Mouse (Mus musculus): ENCODE data around the gene Vangl2. TPM values are rescaled to one million over a fixed set of nuclear protein-coding genes. Genes with fewer than 3 reads are reported as not detected.

Gene Vangl2
- 40.6 and 41.7 TPM in 2 replicates for polyA plus RNA-seq (2016; fragmentation: Nextera tagmentation; extraction: Ambion mirVana)

GRCm38 (mm10) chr1:172028394-172029275 is at the start of gene Vangl2:
Gene Vangl2, minus strand, starts transcription at chr1:172028444.
- WGBS: 52% methylated on average over 21 of the region's 21 CpGs
- DNase-seq (ENCODE audit: extremely low spot score, low spot score): no peak
- Histone ChIP-seq H3K4me1 (peaks cover 55% of the 10 kb centered on the region), H3K27me3 (ENCODE audit: poor library complexity, severe bottlenecking) (no peaks in the 10 kb centered on the region), H3K9me3 (no peaks in the 10 kb centered on the region), H3K36me3 (replicated peaks) (peaks cover 5% of the 10 kb centered on the region), H3K4me3 (peak within 1 kb of the TSS; percentile 94), H3K27ac (peak within 1 kb of the TSS; percentile 100)

- no peaks in the 10 kb centered on the region for H3K9me3 ChIP-seq
- 81% methylated on average over 5 of the region's 5 CpGs for WGBS
- no peak overlapping the region for H3K4me3 ChIP-seq
- no peak for DNase-seq (ENCODE audit: extremely low spot score, low spot score)
- peaks cover 76% of the 10 kb centered on the region for H3K36me3 ChIP-seq (replicated peaks)
- no peak overlapping the region for H3K27ac ChIP-seq
- H3K27me3 ChIP-seq (ENCODE audit: poor library complexity, severe bottlenecking): no peaks in the 10 kb centered on the region
- H3K4me1 ChIP-seq: peaks cover 11% of the 10 kb centered on the region
These were observed 49.7 kb upstream of the Vangl2 start for GRCm38 (mm10) chr1:172077981-172078380.

- WGBS: 96% methylated on average over 7 of the region's 7 CpGs
- DNase-seq (ENCODE audit: extremely low spot score, low spot score): no peak
These were observed 44.4 kb upstream of the Vangl2 start for GRCm38 (mm10) chr1:172072604-172073003.

GRCm38 (mm10) chr1:172071556-172071955 is 43.3 kb upstream of the Vangl2 start:
- H3K27ac ChIP-seq: no peak overlapping the region
- H3K36me3 ChIP-seq (replicated peaks): peaks cover 100% of the 10 kb centered on the region
- DNase-seq (ENCODE audit: extremely low spot score, low spot score): no peak
- H3K4me1 ChIP-seq: no peaks in the 10 kb centered on the region
- H3K27me3 ChIP-seq (ENCODE audit: poor library complexity, severe bottlenecking): no peaks in the 10 kb centered on the region
- WGBS: 88% methylated on average over 4 of the region's 4 CpGs
- no peaks in the 10 kb centered on the region for H3K9me3 ChIP-seq
- no peak overlapping the region for H3K4me3 ChIP-seq

More at GRCm38 (mm10) chr1:172072604-172073003, 44.4 kb upstream of the Vangl2 start:
- Histone ChIP-seq H3K9me3 (no peaks in the 10 kb centered on the region), H3K36me3 (replicated peaks) (peaks cover 100% of the 10 kb centered on the region), H3K4me1 (no peaks in the 10 kb centered on the region), H3K27ac (no peak overlapping the region), H3K27me3 (ENCODE audit: poor library complexity, severe bottlenecking) (no peaks in the 10 kb centered on the region), H3K4me3 (no peak overlapping the region)

- Histone ChIP-seq H3K4me3 (no peak overlapping the region), H3K27me3 (ENCODE audit: poor library complexity, severe bottlenecking) (no peaks in the 10 kb centered on the region), H3K36me3 (replicated peaks) (peaks cover 100% of the 10 kb centered on the region), H3K9me3 (no peaks in the 10 kb centered on the region), H3K4me1 (no peaks in the 10 kb centered on the region), H3K27ac (no peak overlapping the region)
- DNase-seq (ENCODE audit: extremely low spot score, low spot score): no peak
- WGBS: 77% methylated on average over 6 of the region's 6 CpGs
These were observed 42.0 kb upstream of the Vangl2 start for GRCm38 (mm10) chr1:172070227-172070626.

GRCm38 (mm10) chr1:172064613-172065141 is 36.4 kb upstream of the Vangl2 start:
- Histone ChIP-seq H3K36me3 (replicated peaks) (peaks cover 62% of the 10 kb centered on the region), H3K4me3 (no peak overlapping the region), H3K27me3 (ENCODE audit: poor library complexity, severe bottlenecking) (no peaks in the 10 kb centered on the region), H3K4me1 (peaks cover 20% of the 10 kb centered on the region), H3K9me3 (no peaks in the 10 kb centered on the region), H3K27ac (peak overlapping the region; percentile 20)
- WGBS: 83% methylated on average over 13 of the region's 13 CpGs
- no peak for DNase-seq (ENCODE audit: extremely low spot score, low spot score)

GRCm38 (mm10) chr1:172063291-172064023 is 35.2 kb upstream of the Vangl2 start:
- Histone ChIP-seq H3K27ac (no peak overlapping the region), H3K9me3 (no peaks in the 10 kb centered on the region), H3K27me3 (ENCODE audit: poor library complexity, severe bottlenecking) (peaks cover 5% of the 10 kb centered on the region; the same call in 1 of the 2 replicates), H3K4me3 (no peak overlapping the region), H3K36me3 (replicated peaks) (peaks cover 49% of the 10 kb centered on the region), H3K4me1 (peaks cover 24% of the 10 kb centered on the region)
- no peak for DNase-seq (ENCODE audit: extremely low spot score, low spot score)
- WGBS: 66% methylated on average over 4 of the region's 4 CpGs

GRCm38 (mm10) chr1:172062101-172062500 is 33.9 kb upstream of the Vangl2 start:
- H3K27me3 ChIP-seq (ENCODE audit: poor library complexity, severe bottlenecking): peaks cover 15% of the 10 kb centered on the region; the same call in 1 of the 2 replicates
- no peaks in the 10 kb centered on the region for H3K9me3 ChIP-seq
- H3K4me3 ChIP-seq: no peak overlapping the region
- H3K36me3 ChIP-seq (replicated peaks): peaks cover 36% of the 10 kb centered on the region
- DNase-seq (ENCODE audit: extremely low spot score, low spot score): no peak
- H3K27ac ChIP-seq: peak overlapping the region; percentile 79; the same call in 1 of the 2 replicates
- 81% methylated on average over 2 of the region's 2 CpGs for WGBS
- peaks cover 36% of the 10 kb centered on the region for H3K4me1 ChIP-seq

GRCm38 (mm10) chr1:172061217-172061616 is 33.0 kb upstream of the Vangl2 start:
- no peak overlapping the region for H3K4me3 ChIP-seq
- H3K27me3 ChIP-seq (ENCODE audit: poor library complexity, severe bottlenecking): peaks cover 24% of the 10 kb centered on the region
- no peaks in the 10 kb centered on the region for H3K9me3 ChIP-seq
- H3K27ac ChIP-seq: peak overlapping the region; percentile 79
- H3K36me3 ChIP-seq (replicated peaks): peaks cover 27% of the 10 kb centered on the region
- DNase-seq (ENCODE audit: extremely low spot score, low spot score): no peak
- WGBS: 47% methylated on average over 8 of the region's 8 CpGs
- H3K4me1 ChIP-seq: peaks cover 36% of the 10 kb centered on the region

- Histone ChIP-seq H3K27me3 (ENCODE audit: poor library complexity, severe bottlenecking) (peaks cover 29% of the 10 kb centered on the region), H3K4me3 (no peak overlapping the region), H3K36me3 (replicated peaks) (peaks cover 21% of the 10 kb centered on the region), H3K27ac (peak overlapping the region; percentile 79), H3K9me3 (no peaks in the 10 kb centered on the region), H3K4me1 (peaks cover 36% of the 10 kb centered on the region)
- no peak for DNase-seq (ENCODE audit: extremely low spot score, low spot score)
- WGBS: 56% methylated on average over 4 of the region's 4 CpGs
These were observed 32.4 kb upstream of the Vangl2 start for GRCm38 (mm10) chr1:172060659-172061058.

- peak overlapping the region; percentile 65; the same call in 1 of the 2 replicates for H3K27ac ChIP-seq
- 69% methylated on average over 7 of the region's 7 CpGs for WGBS
- no peaks in the 10 kb centered on the region for H3K9me3 ChIP-seq
- no peak overlapping the region for H3K4me3 ChIP-seq
- peaks cover 42% of the 10 kb centered on the region for H3K4me1 ChIP-seq
- peaks cover 47% of the 10 kb centered on the region for H3K27me3 ChIP-seq (ENCODE audit: poor library complexity, severe bottlenecking)
- H3K36me3 ChIP-seq (replicated peaks): peaks cover 4% of the 10 kb centered on the region; the same call in 1 of the 2 replicates
- DNase-seq (ENCODE audit: extremely low spot score, low spot score): no peak
These were observed 30.6 kb upstream of the Vangl2 start for GRCm38 (mm10) chr1:172058874-172059273.

- WGBS: 62% methylated on average over 6 of the region's 6 CpGs
- Histone ChIP-seq H3K4me1 (peaks cover 48% of the 10 kb centered on the region), H3K36me3 (replicated peaks) (no peaks in the 10 kb centered on the region), H3K27me3 (ENCODE audit: poor library complexity, severe bottlenecking) (peaks cover 53% of the 10 kb centered on the region), H3K9me3 (no peaks in the 10 kb centered on the region), H3K4me3 (no peak overlapping the region), H3K27ac (peak overlapping the region; percentile 65; the same call in 1 of the 2 replicates)
- no peak for DNase-seq (ENCODE audit: extremely low spot score, low spot score)
These were observed 30.1 kb upstream of the Vangl2 start for GRCm38 (mm10) chr1:172058321-172058720.

Measured in forebrain, embryonic 10.5 days (tissue).